Mouse (Mus musculus): ENCODE measurements around the gene Pde2a. TPM values are rescaled to one million over a fixed set of nuclear protein-coding genes. Genes with fewer than 3 reads are reported as not detected.

The Pde2a gene
- polyA plus RNA-seq, 1 experiment = 49.3 TPM

- Histone ChIP-seq H3K36me3 (ENCODE audit: control insufficient read depth, insufficient read depth) (no peaks in the 10 kb centered on the region), H3K4me2 (ENCODE audit: low read depth) (no peak overlapping the region), H3ac (ENCODE audit: control insufficient read depth, insufficient read length) (no peak overlapping the region), H3K4me3 (no peak overlapping the region), H3K27me3 (ENCODE audit: control insufficient read depth, insufficient read depth, insufficient read length) (peaks cover 11% of the 10 kb centered on the region), H3K79me2 (ENCODE audit: control insufficient read depth, insufficient read depth) (no peaks in the 10 kb centered on the region)
- no peak for TF ChIP-seq USF1 (IDR thresholded peaks at IDR 0.05; ENCODE audit: low read depth)
Observed at GRCm38 (mm10) chr7:101498385-101498784, 76.9 kb downstream of the Pde2a start.

DNA sequence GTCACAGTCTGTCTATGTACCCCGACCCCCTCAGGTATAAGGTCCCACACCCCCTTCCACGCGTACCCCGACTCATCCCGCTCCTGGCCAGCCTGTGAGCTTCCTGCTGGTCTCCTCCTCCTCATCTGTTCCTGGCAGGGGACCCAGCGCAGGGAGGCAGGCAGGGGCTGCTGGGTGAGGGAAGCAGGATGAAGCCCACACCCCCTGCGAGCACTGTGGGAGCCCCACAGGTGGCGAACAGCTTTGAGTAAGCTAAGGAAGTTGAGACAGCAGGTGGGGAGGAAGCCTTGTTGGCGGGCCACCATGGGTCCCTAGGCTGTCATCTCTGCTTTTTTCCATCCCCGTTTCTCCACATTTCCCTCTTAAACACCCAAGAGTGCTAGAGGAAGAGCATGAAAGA is 77.8 kb downstream of the Pde2a start:
- H3K4me3 ChIP-seq = no peak overlapping the region
- TF ChIP-seq POLR2AphosphoS2 (IDR thresholded peaks at IDR 0.05; ENCODE audit: insufficient read length, low read depth) (no peak), TCF12 (IDR thresholded peaks at IDR 0.05; ENCODE audit: insufficient read depth, poor library complexity, severe bottlenecking) (no peak), TCF3 (IDR thresholded peaks at IDR 0.05; ENCODE audit: insufficient read length, low read depth) (no peak), REST (IDR thresholded peaks at IDR 0.05; ENCODE audit: insufficient read depth, insufficient read length) (no peak), MYOD1 (IDR thresholded peaks at IDR 0.05; ENCODE audit: control insufficient read depth in 1 of 3, insufficient read length in 2 of 3, low read depth in 2 of 3) (no peak), SRF (IDR thresholded peaks at IDR 0.05; ENCODE audit: control insufficient read depth, insufficient read length, low read depth) (no peak), E2F4 (IDR thresholded peaks at IDR 0.05; ENCODE audit: insufficient read depth) (no peak), CEBPB (IDR thresholded peaks at IDR 0.05; ENCODE audit: insufficient read depth, poor library complexity, severe bottlenecking) (no peak), MYOG (IDR thresholded peaks at IDR 0.05; ENCODE audit: control insufficient read depth in 1 of 3, insufficient read depth in 1 of 3, insufficient read length in 2 of 3, low read depth in 2 of 3) (no peak), POLR2A (IDR thresholded peaks at IDR 0.05; ENCODE audit: insufficient read length, low read depth) (no peak), MAX (IDR thresholded peaks at IDR 0.05; ENCODE audit: low read depth) (no peak), USF1 (IDR thresholded peaks at IDR 0.05; ENCODE audit: low read depth) (no peak)
- H3K27me3 ChIP-seq (ENCODE audit: control insufficient read depth, insufficient read depth, insufficient read length) = peaks cover 7% of the 10 kb centered on the region
- H3K36me3 ChIP-seq (ENCODE audit: control insufficient read depth, insufficient read depth) = no peaks in the 10 kb centered on the region
- no peaks in the 10 kb centered on the region for H3K79me2 ChIP-seq (ENCODE audit: control insufficient read depth, insufficient read depth)
- H3ac ChIP-seq (ENCODE audit: control insufficient read depth, insufficient read length) = no peak overlapping the region
- H3K4me2 ChIP-seq (ENCODE audit: low read depth) = no peak overlapping the region

- H3K4me3 ChIP-seq = no peak overlapping the region
- H3K27me3 ChIP-seq (ENCODE audit: control insufficient read depth, insufficient read depth, insufficient read length) = peaks cover 9% of the 10 kb centered on the region
- TF ChIP-seq MYOG (IDR thresholded peaks at IDR 0.05; ENCODE audit: control insufficient read depth in 1 of 3, insufficient read depth in 1 of 3, insufficient read length in 2 of 3, low read depth in 2 of 3) (no peak), REST (IDR thresholded peaks at IDR 0.05; ENCODE audit: insufficient read depth, insufficient read length) (no peak), MYOD1 (IDR thresholded peaks at IDR 0.05; ENCODE audit: control insufficient read depth in 1 of 3, insufficient read length in 2 of 3, low read depth in 2 of 3) (no peak), POLR2AphosphoS2 (IDR thresholded peaks at IDR 0.05; ENCODE audit: insufficient read length, low read depth) (no peak), TCF12 (IDR thresholded peaks at IDR 0.05; ENCODE audit: insufficient read depth, poor library complexity, severe bottlenecking) (no peak)
- H3ac ChIP-seq (ENCODE audit: control insufficient read depth, insufficient read length) = no peak overlapping the region
- H3K36me3 ChIP-seq (ENCODE audit: control insufficient read depth, insufficient read depth) = no peaks in the 10 kb centered on the region
- H3K4me2 ChIP-seq (ENCODE audit: low read depth) = no peak overlapping the region
- H3K79me2 ChIP-seq (ENCODE audit: control insufficient read depth, insufficient read depth) = no peaks in the 10 kb centered on the region
Observed at GRCm38 (mm10) chr7:101499701-101500100, 78.2 kb downstream of the Pde2a start.

- H3K36me3 ChIP-seq (ENCODE audit: control insufficient read depth, insufficient read depth) = peaks cover 3% of the 10 kb centered on the region
- H3ac ChIP-seq (ENCODE audit: control insufficient read depth, insufficient read length) = no peak overlapping the region
- TF ChIP-seq TCF3 (IDR thresholded peaks at IDR 0.05; ENCODE audit: insufficient read length, low read depth) (no peak), POLR2AphosphoS2 (IDR thresholded peaks at IDR 0.05; ENCODE audit: insufficient read length, low read depth) (no peak), POLR2A (IDR thresholded peaks at IDR 0.05; ENCODE audit: insufficient read length, low read depth) (no peak), E2F4 (IDR thresholded peaks at IDR 0.05; ENCODE audit: insufficient read depth) (no peak), MYOG (IDR thresholded peaks at IDR 0.05; ENCODE audit: control insufficient read depth in 1 of 3, insufficient read depth in 1 of 3, insufficient read length in 2 of 3, low read depth in 2 of 3) (no peak), MYOD1 (IDR thresholded peaks at IDR 0.05; ENCODE audit: control insufficient read depth in 1 of 3, insufficient read length in 2 of 3, low read depth in 2 of 3) (no peak), TCF12 (IDR thresholded peaks at IDR 0.05; ENCODE audit: insufficient read depth, poor library complexity, severe bottlenecking) (no peak), CEBPB (IDR thresholded peaks at IDR 0.05; ENCODE audit: insufficient read depth, poor library complexity, severe bottlenecking) (no peak), MAX (IDR thresholded peaks at IDR 0.05; ENCODE audit: low read depth) (no peak), REST (IDR thresholded peaks at IDR 0.05; ENCODE audit: insufficient read depth, insufficient read length) (no peak), USF1 (IDR thresholded peaks at IDR 0.05; ENCODE audit: low read depth) (no peak), SRF (IDR thresholded peaks at IDR 0.05; ENCODE audit: control insufficient read depth, insufficient read length, low read depth) (no peak)
- no peaks in the 10 kb centered on the region for H3K79me2 ChIP-seq (ENCODE audit: control insufficient read depth, insufficient read depth)
- no peak overlapping the region for H3K4me3 ChIP-seq
- no peak overlapping the region for H3K4me2 ChIP-seq (ENCODE audit: low read depth)
- H3K27me3 ChIP-seq (ENCODE audit: control insufficient read depth, insufficient read depth, insufficient read length) = peaks cover 11% of the 10 kb centered on the region
Observed at GRCm38 (mm10) chr7:101501236-101501635, 79.7 kb downstream of the Pde2a start.

DNA sequence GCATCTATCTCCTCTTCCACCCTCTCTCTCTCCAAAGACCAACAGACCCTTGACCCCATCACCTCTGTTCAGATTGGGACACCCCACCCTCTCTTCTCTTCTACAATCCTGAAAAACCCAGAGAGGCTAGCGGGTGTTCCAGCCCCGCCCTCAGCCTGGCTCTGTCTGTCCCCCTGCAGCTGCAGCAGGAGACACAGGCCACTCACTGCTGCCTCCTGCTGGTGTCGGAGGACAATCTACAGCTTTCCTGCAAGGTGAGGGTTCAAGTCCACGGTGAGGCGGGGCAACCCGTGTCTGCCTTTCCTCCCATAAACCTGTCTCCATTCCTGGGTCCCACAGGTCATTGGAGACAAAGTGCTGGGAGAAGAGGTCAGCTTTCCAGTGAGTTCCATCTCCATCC is 80.2 kb downstream of the Pde2a start:
- no peak overlapping the region for H3ac ChIP-seq (ENCODE audit: control insufficient read depth, insufficient read length)
- peaks cover 7% of the 10 kb centered on the region for H3K27me3 ChIP-seq (ENCODE audit: control insufficient read depth, insufficient read depth, insufficient read length)
- no peaks in the 10 kb centered on the region for H3K79me2 ChIP-seq (ENCODE audit: control insufficient read depth, insufficient read depth)
- no peak overlapping the region for H3K4me2 ChIP-seq (ENCODE audit: low read depth)
- TF ChIP-seq MYOG (IDR thresholded peaks at IDR 0.05; ENCODE audit: control insufficient read depth in 1 of 3, insufficient read depth in 1 of 3, insufficient read length in 2 of 3, low read depth in 2 of 3) (no peak), TCF3 (IDR thresholded peaks at IDR 0.05; ENCODE audit: insufficient read length, low read depth) (no peak)
- H3K4me3 ChIP-seq = no peak overlapping the region
- H3K36me3 ChIP-seq (ENCODE audit: control insufficient read depth, insufficient read depth) = peaks cover 3% of the 10 kb centered on the region

Data from myocyte (in vitro differentiated cells).